9 mouse cellular contexts compared by ENCODE assay signal in the genomic region with DNA sequence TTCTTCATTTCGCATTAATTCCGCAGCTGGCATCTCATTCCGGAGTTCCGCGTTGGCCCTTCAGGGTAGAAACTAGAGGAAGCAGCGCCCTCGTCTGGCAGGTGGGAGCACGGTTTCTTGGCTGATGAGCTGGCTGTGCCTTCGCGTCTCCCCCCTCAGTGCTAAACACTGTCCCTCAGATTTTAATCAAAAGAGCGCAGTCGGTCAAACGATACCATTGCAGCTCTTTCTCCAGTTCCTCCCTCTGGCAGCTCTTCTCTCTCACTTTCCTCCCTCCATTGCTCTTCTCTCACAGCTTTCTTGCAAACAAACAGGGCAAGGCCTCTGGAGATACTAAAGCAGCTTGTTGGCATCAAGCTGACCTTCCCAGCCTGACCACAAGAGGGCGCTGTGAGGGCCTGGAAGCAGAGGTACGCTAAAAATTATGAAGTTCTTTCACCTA. TPM values are rescaled to one million over a fixed set of nuclear protein-coding genes. Genes with fewer than 3 reads are reported as not detected.
DNase-seq lines count a peak whose midpoint lies in the region; ATAC-seq lines count a peak whose summit lies in the region.
"Had no signal": no experiment of that assay in that cellular context is flagged by ENCODE, and none has a peak within 500 bp of the region (broad histone marks: within the 10 kb centered on the region; RNA-seq: fewer than 3 reads in every experiment).

No protein-coding gene starts in this region.

- ATAC-seq in heart, embryonic 15.5 days (replicated peaks; ENCODE audit: insufficient number of reproducible peaks, insufficient read depth, low FRiP score, low read depth), result no peak
- no peak for ATAC-seq in liver, embryonic 12.5 days
- ATAC-seq in stomach, embryonic 14.5 days (ENCODE audit: insufficient number of reproducible peaks, insufficient read depth, low FRiP score, low read depth), result no peak; the same call in 1 of the 2 replicates

- no peaks in the 10 kb centered on the region for H3K9me3 ChIP-seq in forebrain, embryonic 10.5 days
- no peaks in the 10 kb centered on the region for H3K9me3 ChIP-seq in heart, embryonic 15.5 days (replicated peaks)
- no peaks in the 10 kb centered on the region for H3K9me3 ChIP-seq in liver, embryonic 12.5 days (replicated peaks)
- H3K9me3 ChIP-seq in stomach, embryonic 14.5 days (ENCODE audit: control insufficient read depth, low read depth, low read length), result no peaks in the 10 kb centered on the region

- peaks cover 38% of the 10 kb centered on the region for H3K27me3 ChIP-seq in forebrain, embryonic 10.5 days (ENCODE audit: poor library complexity, severe bottlenecking)
- peaks cover 41% of the 10 kb centered on the region for H3K27me3 ChIP-seq in heart, embryonic 15.5 days
- H3K27me3 ChIP-seq in liver, embryonic 12.5 days (replicated peaks), result peaks cover 40% of the 10 kb centered on the region
- H3K27me3 ChIP-seq in stomach, embryonic 14.5 days (ENCODE audit: control insufficient read depth, insufficient read depth, low read length), result 0 out of 2 replicates have a peak, but pooled peaks cover 6% of the 10 kb centered on the region

- H3K36me3 ChIP-seq in forebrain, embryonic 10.5 days (replicated peaks), result no peaks in the 10 kb centered on the region
- H3K36me3 ChIP-seq in heart, embryonic 15.5 days, result no peaks in the 10 kb centered on the region
- no peaks in the 10 kb centered on the region for H3K36me3 ChIP-seq in liver, embryonic 12.5 days
- no peaks in the 10 kb centered on the region for H3K36me3 ChIP-seq in stomach, embryonic 14.5 days (ENCODE audit: control insufficient read depth, insufficient read depth, low read length)

- H3K4me1 ChIP-seq in forebrain, embryonic 10.5 days, result peaks cover 12% of the 10 kb centered on the region
- peaks cover under 1% of the 10 kb centered on the region; the same call in 1 of the 2 replicates for H3K4me1 ChIP-seq in heart, embryonic 15.5 days (replicated peaks)
- peaks cover 13% of the 10 kb centered on the region for H3K4me1 ChIP-seq in liver, embryonic 12.5 days
- H3K4me1 ChIP-seq in stomach, embryonic 14.5 days (ENCODE audit: control insufficient read depth, insufficient read depth, low read length), result no peaks in the 10 kb centered on the region

- H3K4me3 ChIP-seq in forebrain, embryonic 10.5 days, result peak overlapping the region; percentile 42
- peak overlapping the region; percentile 37 for H3K4me3 ChIP-seq in heart, embryonic 15.5 days
- H3K4me3 ChIP-seq in liver, embryonic 12.5 days, result peak overlapping the region; percentile 18; the same call in 1 of the 2 replicates
- H3K4me3 ChIP-seq in stomach, embryonic 14.5 days (ENCODE audit: low read depth, low read length), result no peak overlapping the region

- H3K4me2 ChIP-seq in heart, embryonic 15.5 days, result peak overlapping the region; percentile 64
- peak overlapping the region; percentile 51 for H3K4me2 ChIP-seq in liver, embryonic 12.5 days
- peak overlapping the region; percentile 25; the same call in 1 of the 2 replicates for H3K4me2 ChIP-seq in stomach, embryonic 14.5 days (replicated peaks; ENCODE audit: low read depth, low read length)

- H3K9ac ChIP-seq in heart, embryonic 15.5 days, result peak overlapping the region; percentile 46
- H3K9ac ChIP-seq in liver, embryonic 12.5 days, result no peak overlapping the region
- no peak overlapping the region for H3K9ac ChIP-seq in stomach, embryonic 14.5 days (replicated peaks; ENCODE audit: low read depth, low read length)

- DNase-seq in CD8-positive naive resting alpha-beta T cell, adult 2 months (ENCODE audit: low read depth in 2 of 2, low spot score in 2 of 2), result peak; percentile 91 to 94
- DNase-seq in c-Kit-negative CD71-positive TER-119-positive erythroid progenitor cells, embryonic 14.5 days (ENCODE audit: low read depth, low spot score), result peak; percentile 25
- peak; percentile 88 for DNase-seq in forebrain, embryonic 10.5 days (ENCODE audit: extremely low spot score, low spot score)
- peak; percentile 89 for DNase-seq in kidney, postnatal 14 days
- DNase-seq in natural killer cell, adult 2 months (ENCODE audit: low spot score in 2 of 2), result peak; percentile 83 to 92

- H3K27ac ChIP-seq in forebrain, embryonic 10.5 days, result peak overlapping the region; percentile 72; the same call in 1 of the 2 replicates
- H3K27ac ChIP-seq in heart, embryonic 15.5 days, result no peak overlapping the region
- H3K27ac ChIP-seq in liver, embryonic 12.5 days, result no peak overlapping the region
- H3K27ac ChIP-seq in stomach, embryonic 14.5 days (ENCODE audit: low read length), result no peak overlapping the region
- H3K27ac ChIP-seq: macrophage had no signal

- WGBS in forebrain, embryonic 10.5 days, result 3% methylated on average over 15 of the region's 15 CpGs
- under 1% methylated on average over 15 of the region's 15 CpGs for WGBS in heart, embryonic 15.5 days
- WGBS in liver, embryonic 12.5 days (ENCODE audit: insufficient replicate concordance), result 2% methylated on average over 15 of the region's 15 CpGs
- WGBS in stomach, embryonic 14.5 days, result 3% methylated on average over 15 of the region's 15 CpGs

RNA-seq across cellular contexts. Expression of a gene that starts 2.9 kb away (rescaled TPM):
- not detected in 2 replicates for polyA plus RNA-seq in forebrain, embryonic 10.5 days (2016; fragmentation: Nextera tagmentation; extraction: Ambion mirVana)
- polyA plus RNA-seq in heart, embryonic 15.5 days (2015; fragmentation: Nextera tagmentation; extraction: Ambion mirVana), result 0.13 and 0.74 TPM in 2 replicates
- polyA plus RNA-seq in liver, embryonic 12.5 days (2016; fragmentation: Nextera tagmentation; extraction: Ambion mirVana), result 0.72 and 0.79 TPM in 2 replicates
- 0.28 and 0.38 TPM in 2 replicates for polyA plus RNA-seq in stomach, embryonic 14.5 days (2014; fragmentation: Nextera tagmentation; extraction: Ambion mirVana)

RNA-seq across cellular contexts. Expression of a gene that starts 5.4 kb away (rescaled TPM):
- 18.6 and 20.2 TPM in 2 replicates for polyA plus RNA-seq in forebrain, embryonic 10.5 days (2016; fragmentation: Nextera tagmentation; extraction: Ambion mirVana)
- polyA plus RNA-seq in heart, embryonic 15.5 days (2015; fragmentation: Nextera tagmentation; extraction: Ambion mirVana), result 9.9 and 14.7 TPM in 2 replicates
- 8.2 and 10.6 TPM in 2 replicates for polyA plus RNA-seq in liver, embryonic 12.5 days (2016; fragmentation: Nextera tagmentation; extraction: Ambion mirVana)
- 20.3 and 25.6 TPM in 2 replicates for polyA plus RNA-seq in stomach, embryonic 14.5 days (2014; fragmentation: Nextera tagmentation; extraction: Ambion mirVana)

RNA-seq across cellular contexts. Expression of a gene that starts 40.2 kb away (rescaled TPM):
- 0.22 and 0.32 TPM in 2 replicates for polyA plus RNA-seq in forebrain, embryonic 10.5 days (2016; fragmentation: Nextera tagmentation; extraction: Ambion mirVana)
- polyA plus RNA-seq in heart, embryonic 15.5 days (2015; fragmentation: Nextera tagmentation; extraction: Ambion mirVana), result not detected in 2 replicates
- not detected in 2 replicates for polyA plus RNA-seq in liver, embryonic 12.5 days (2016; fragmentation: Nextera tagmentation; extraction: Ambion mirVana)
- polyA plus RNA-seq in stomach, embryonic 14.5 days (2014; fragmentation: Nextera tagmentation; extraction: Ambion mirVana), result not detected in 2 replicates
- polyA plus RNA-seq: macrophage had no signal

Comparison
In these comparisons a context has a peak if more than half of its experiments do, and no peak if none do; other contexts are left out.
1. DNase-seq: peak in every context shown above with its lines; median percentile 92 in CD8-positive naive resting alpha-beta T cell, adult 2 months; 89 in kidney, postnatal 14 days; 88 in forebrain, embryonic 10.5 days; 88 in natural killer cell, adult 2 months; 25 in c-Kit-negative CD71-positive TER-119-positive erythroid progenitor cells, embryonic 14.5 days.